Mouse (Mus musculus) spleen, adult 18-20 months (tissue): ENCODE results near the gene Sebox.

Experiments
- DNase-seq, 2 experiments: peaks; one replicate each; pipeline ENCODE4 v3.0.0; 2022; ENCODE audit warnings: mixed read lengths in 2 of 2

Gene Sebox

DNA sequence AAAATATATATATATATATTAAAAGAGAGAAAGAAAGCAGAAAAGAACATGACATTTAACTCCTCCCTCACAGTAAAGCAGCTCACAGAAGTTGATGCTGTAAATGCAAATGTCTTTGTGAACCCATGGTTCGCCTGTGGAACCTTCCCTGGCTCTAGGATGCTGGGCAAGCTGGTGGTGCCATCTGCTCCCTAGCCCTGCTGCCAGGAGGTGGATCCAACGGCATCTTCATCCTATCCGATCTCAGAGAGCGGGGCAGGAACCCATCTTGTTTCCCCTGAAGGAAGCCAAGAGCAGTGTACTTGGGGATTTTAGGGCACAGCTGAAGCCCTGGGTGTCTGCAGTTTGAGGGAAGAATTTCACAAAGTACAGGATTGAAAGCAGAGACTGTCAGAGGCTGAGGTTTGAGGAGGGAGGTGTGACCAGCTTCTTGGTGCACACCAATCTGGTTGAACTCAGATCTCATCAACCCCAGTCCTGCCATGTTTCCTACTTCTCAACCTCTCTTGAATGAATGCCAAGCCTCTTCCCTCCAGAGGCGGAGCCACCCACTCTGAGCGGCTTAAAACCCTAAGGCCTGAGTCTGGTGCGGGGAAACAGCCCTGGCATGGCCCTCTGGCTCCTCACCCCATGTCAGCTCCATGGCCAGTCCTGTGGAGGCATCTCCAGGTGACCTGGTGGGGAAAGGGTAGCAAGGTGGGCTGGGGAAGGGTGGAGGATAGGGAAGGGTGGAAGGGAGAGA is at the start of gene Sebox:
TSS of gene Sebox (plus strand) at position 539 of the 742 bp plus-strand sequence.
- DNase-seq, result no peak

- peak; percentile 44 to 74 for DNase-seq
Observed at GRCm38 (mm10) chr11:78453675-78454074, 49.6 kb upstream of the Sebox start.

DNA sequence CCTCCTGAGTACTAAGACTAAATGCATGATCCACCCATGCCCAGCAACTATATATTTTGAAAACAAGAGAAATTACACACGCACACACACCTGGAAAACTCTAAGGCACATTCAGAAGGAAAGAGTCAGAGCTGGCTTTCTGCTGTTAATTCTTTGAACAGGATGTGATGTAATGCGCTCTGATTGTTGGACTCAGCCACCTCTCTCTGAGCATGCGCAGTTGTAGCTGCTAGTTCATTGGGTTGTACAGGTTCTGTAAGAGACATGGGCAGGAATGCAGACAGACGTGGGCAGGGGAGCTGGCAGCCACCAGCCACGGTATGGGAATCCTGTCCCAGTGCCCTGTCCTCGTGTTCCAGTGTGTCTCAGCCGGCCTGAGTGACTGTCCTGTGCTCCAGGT is 49.0 kb upstream of the Sebox start:
- no peak for DNase-seq

DNA sequence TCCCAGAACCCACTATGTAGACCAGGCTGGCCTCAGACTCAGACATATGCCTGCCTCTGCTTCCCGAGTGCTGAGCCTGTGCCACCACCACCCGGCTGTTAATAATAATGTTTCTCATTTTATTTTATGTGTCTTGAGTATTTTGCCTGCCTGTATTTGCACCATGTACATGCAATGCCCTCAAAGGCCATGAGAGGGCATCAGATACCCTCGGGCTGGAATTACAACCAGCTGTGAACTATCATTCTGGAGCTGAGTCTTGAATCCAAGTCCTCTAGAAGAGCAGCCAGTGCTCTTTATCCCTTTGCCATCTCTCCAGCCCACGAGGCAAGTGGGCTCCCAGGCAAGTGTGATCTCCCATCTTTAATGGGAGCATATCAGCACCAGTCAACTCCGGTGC is 47.9 kb upstream of the Sebox start:
- DNase-seq, result peak in 1 of 2 experiments; percentile 40

DNA sequence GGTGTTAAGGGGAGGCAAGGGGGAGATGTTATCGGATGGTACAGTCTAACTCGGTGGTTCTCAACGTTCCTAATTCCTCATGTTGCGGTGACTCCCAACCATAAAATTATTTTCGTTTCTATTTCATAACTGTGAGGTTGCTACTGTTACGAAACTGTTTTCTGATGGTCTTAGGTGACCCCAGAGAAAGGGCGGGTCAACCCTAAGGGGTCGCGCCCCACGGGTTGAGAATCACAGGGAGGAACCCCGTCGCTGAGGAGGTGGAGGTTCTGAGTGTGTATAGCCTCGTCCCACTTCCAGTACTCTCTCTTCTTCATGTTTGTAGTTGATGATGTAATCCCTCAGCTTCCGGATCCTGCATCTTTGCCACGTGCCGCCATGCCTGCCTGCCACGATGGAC is 44.5 kb upstream of the Sebox start:
- DNase-seq, result no peak

DNA sequence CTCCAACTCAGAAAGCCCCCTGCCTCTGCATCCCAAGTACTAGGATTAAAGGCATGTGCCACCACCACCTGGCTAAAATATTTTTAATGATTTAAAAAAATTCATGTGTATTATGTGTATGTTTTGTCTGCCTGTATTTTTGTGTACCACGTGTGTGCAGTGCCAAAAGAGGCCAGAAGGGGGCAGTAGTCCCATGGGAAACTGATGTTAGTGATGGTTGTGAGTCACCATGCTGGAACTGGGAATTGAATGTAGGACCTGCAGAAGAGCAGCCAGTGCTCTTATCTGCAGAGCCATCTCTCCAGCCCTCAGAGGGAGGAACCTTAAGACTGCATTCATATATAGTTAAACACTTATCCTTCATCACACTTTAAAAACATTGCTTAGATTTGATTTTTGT is 41.4 kb upstream of the Sebox start:
- no peak for DNase-seq

DNA sequence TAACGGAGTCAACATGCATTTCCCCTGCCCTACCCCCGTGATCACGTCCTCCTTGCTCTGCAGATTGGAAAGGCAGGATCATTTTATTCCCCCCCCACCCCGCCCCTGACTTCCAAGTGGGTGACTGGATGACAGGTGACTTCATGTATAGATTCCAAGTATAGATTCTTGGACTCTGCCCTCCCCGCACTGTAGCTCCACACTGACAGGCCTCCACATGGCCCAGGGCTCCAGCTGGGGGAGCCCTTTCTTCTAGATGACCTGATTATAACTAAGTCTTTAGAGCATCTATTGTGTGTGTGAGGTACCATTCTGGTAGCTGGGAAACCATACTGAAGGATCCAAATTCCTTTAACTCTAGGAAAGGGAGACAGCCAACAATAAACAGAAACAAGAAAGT is 40.6 kb upstream of the Sebox start:
- no peak for DNase-seq

GRCm38 (mm10) chr11:78463286-78464036 is 39.8 kb upstream of the Sebox start:
- no peak for DNase-seq

- DNase-seq, result no peak
Observed at GRCm38 (mm10) chr11:78465116-78465515, 38.1 kb upstream of the Sebox start.

- DNase-seq, result peak; percentile 64 to 73
Observed at GRCm38 (mm10) chr11:78465568-78466180, 37.6 kb upstream of the Sebox start, which contains the start of gene Slc46a1. Slc46a1 (plus strand) TSS chr11:78465697.

DNA sequence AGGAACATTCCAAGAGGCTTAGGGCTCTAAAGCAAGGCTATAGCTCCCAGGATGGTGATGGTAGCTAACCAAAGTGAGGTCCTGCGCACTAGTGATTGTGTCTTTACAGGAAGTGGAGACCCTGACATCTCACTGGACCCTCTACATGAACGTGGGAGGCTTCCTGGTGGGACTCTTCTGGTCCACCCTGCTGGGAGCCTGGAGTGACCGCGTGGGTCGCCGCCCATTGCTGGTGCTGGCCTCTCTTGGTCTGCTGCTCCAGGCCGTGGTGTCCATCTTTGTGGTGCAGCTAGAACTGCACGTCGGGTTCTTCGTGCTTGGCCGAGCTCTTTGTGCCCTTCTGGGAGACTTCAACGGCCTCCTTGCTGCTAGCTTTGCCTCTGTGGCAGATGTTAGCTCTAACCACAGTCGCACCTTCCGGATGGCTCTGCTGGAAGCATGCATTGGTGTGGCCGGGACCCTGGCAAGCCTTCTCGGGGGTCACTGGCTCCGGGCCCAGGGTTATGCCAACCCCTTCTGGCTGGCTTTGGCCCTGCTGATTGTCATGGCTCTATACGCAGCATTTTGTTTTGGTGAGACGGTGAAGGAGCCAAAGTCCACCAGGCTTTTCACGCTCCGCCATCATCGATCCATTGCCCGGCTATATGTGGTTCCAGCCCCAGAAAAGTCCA is 36.9 kb upstream of the Sebox start:
- no peak for DNase-seq

DNA sequence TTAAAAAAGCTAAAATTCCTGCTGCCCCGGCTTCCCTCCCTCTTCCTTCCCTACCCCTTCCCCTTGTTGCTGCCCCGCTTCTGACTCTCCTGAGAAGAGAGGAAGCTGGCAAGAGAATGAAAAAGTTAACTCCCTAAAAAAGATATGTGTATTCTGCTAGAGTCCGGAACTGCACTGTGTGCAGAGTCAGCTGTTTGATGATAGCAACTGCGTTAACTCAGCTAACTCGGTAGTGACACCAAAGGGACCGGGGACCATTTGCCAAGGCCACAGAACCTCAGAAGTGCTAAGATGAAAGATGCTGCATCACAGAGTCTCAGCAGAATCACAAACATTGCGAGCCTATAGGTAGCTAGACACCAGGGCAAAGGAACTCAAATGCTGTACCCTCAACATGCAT is 35.7 kb upstream of the Sebox start:
- no peak for DNase-seq

- DNase-seq, result no peak
Observed at GRCm38 (mm10) chr11:78467932-78468331, 35.3 kb upstream of the Sebox start.

GRCm38 (mm10) chr11:78471326-78472103 is 31.7 kb upstream of the Sebox start:
- no peak for DNase-seq

GRCm38 (mm10) chr11:78475289-78475688 is 28.0 kb upstream of the Sebox start:
- no peak for DNase-seq

DNA sequence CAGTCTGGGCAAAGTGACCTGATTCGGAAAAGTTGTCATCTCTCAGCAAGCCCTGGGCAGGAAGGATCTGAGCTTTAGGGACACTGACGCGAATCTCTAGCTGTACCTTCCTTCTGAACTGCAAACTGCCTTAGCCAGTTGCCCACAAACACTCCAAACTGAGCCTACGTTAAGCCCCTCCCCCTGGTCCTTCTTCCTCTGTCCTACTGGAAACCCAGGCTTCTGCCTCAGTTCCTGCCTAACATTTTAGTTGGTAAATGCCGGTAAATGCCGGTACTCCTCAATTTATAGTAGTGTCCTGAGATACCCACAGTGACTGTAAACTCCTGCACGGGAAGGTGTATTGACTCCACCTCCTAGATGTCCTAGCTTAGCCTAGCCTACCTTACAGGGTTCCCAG is 19.6 kb upstream of the Sebox start:
- DNase-seq, result no peak

DNA sequence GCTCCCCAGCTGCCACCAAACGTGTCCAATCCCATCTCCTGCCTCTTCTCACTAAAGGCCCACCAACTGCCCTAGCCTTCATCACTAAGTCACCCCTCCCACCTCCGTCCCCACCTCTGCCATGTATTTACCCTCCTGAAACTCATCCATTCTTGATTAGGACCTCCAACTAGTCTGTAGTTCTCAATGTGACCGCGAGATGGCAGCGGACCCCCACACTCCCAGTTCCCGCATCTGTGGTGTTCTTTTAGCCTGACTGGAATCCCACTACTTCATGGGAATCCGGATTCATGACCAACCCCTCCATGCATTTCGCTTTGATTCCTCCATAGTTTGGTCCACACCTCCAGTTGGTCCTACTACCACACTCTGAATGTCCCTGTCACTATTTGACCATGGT is 15.1 kb upstream of the Sebox start:
- DNase-seq, result peak; percentile 26 to 63

DNA sequence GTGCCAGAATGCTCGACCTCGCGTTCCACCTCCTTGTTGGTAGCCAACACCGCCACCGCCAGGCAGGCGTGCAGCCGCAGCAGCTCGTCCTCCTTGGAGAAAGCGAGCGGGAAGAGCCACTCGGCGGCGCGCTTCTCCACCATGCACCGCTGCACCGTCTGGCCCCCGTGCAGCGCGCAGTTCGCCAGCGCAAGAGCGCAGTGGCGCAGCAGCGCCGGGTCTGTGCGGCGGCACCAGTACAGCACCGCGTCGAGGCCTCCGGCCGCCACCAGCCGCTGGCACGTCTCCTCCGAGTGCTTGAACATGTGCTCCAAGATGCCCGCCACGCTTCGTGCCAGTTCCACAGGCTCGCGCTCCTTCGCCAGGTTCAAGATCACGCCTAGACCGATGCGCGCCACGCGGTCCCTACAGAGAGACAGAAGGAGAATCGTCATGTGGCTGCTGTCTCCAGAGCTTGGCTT is 12.4 kb upstream of the Sebox start:
- no peak for DNase-seq

GRCm38 (mm10) chr11:78495904-78496303 is 7.3 kb upstream of the Sebox start:
- DNase-seq, result no peak

- DNase-seq, result peak; percentile 17 to 26
Observed at GRCm38 (mm10) chr11:78497071-78497541, 6.1 kb upstream of the Sebox start.

GRCm38 (mm10) chr11:78497544-78498522 is 5.4 kb upstream of the Sebox start, which contains the start of gene Sarm1:
Sarm1 (minus strand) TSS chr11:78497754.
- peak; percentile 96 to 99 for DNase-seq
